Mouse (Mus musculus) brain, adult 2 months (tissue): ENCODE data around the gene Fgf22.

Experiments
- DNase-seq: peaks from one replicate; pipeline ENCODE4 v3.0.0; 2011; ENCODE audit warnings: low read depth, low spot score

The Fgf22 gene

GRCm38 (mm10) chr10:79754856-79755516 lies at the start of gene Fgf22:
TSS of gene Fgf22 (plus strand) at chr10:79755076.
- DNase-seq: peak; percentile 89

DNA sequence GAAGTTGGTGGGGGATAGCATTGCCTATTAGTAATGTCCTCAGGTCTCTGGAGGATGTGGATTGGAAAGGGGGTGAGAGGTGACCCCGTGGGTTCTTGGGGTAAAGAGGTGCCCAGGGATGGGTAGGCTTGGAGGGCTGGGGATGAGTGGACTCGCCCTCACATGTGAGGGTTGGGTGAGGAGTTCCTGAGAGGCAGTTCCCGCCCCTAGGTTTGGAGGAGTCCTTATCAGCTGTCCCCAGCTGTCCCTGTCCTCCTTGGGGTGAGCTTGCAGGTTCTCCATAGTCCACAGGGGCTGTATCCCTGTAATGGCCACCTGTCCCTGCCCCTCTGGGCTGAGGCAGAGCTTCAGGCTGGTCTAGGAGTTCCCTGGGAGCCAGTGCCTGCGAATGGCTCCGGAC lies 48.9 kb upstream of the Fgf22 start:
- no peak for DNase-seq

- peak; percentile 52 for DNase-seq
Measured at GRCm38 (mm10) chr10:79706406-79707094, 48.3 kb upstream of the Fgf22 start.

DNA sequence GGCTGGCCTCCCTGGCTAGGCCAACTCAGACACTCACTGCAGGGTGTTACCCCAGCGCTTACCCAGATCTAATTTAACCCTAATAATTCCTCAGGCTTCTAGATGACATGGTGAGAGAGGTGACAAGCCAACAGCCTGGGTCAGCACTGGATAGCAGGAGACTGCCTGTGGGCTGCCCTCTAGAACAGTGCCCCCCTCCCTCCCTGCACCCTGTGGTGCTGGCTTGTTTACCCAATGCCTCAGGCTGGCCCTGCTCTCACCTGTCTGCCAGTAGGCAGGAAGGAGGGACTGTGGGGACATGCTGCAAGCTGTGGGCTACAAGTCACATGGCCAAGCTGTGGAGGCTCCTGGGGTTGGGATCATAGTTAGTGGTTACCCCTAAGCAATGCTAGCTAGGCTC lies 47.7 kb upstream of the Fgf22 start:
- peak; percentile 79 for DNase-seq

DNA sequence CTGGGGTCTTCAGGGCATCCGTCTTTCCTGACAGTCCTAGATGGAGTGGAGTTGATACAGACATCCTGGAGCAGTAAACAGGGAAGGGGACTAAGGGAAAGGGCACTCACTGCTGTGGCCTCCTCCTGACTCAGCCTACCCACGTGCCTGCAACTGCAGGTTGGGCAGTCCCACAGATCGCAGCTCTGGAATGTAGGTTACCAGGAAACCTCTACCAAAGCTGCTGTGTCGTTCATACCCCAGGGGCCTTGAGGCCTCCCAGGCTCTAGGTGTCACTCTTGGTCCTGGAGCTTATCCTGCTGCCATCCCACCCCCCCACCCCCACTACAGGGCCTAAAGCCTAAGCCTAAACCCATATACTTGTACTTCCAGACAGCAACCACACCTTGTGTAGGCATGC lies 47.1 kb upstream of the Fgf22 start:
- DNase-seq: peak; percentile 53

DNA sequence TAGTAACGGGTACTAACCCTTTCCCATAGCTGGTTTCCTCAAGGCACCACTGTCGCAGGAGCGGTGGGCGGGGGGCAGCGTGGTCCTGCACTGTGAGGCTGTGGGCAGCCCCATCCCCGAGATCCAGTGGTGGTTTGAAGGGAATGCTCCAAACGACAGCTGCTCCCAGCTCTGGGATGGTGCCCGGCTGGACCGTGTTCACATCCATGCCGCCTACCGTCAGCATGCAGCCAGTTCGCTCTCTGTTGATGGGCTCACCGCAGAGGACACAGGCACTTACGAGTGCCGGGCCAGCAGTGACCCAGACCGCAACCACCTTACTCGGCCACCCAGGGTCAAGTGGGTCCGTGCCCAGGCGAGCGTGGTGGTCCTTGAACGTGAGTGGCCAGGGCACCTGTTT lies 46.2 kb upstream of the Fgf22 start:
- DNase-seq: no peak

GRCm38 (mm10) chr10:79709307-79709706 lies 45.6 kb upstream of the Fgf22 start:
- no peak for DNase-seq

DNA sequence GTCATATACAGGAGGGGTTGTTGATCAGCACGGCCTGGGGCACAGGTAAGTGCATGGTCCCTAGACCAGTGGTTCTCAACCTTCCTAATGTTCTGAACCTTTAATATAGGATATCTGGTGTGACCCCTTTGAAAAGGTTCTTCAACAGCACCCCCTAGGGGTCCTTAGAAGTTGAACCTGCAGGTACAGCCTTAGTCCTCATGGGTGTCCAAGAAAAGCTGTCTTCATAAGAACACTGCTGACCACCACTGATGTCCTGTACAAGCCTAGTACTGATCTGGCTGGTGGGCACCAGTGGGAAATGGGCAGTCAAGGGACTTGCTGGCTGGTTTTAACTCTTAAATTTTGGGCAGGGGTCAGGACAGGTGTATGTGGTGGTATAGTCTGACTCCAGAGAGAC lies 42.8 kb upstream of the Fgf22 start:
- DNase-seq: peak; percentile 46

DNA sequence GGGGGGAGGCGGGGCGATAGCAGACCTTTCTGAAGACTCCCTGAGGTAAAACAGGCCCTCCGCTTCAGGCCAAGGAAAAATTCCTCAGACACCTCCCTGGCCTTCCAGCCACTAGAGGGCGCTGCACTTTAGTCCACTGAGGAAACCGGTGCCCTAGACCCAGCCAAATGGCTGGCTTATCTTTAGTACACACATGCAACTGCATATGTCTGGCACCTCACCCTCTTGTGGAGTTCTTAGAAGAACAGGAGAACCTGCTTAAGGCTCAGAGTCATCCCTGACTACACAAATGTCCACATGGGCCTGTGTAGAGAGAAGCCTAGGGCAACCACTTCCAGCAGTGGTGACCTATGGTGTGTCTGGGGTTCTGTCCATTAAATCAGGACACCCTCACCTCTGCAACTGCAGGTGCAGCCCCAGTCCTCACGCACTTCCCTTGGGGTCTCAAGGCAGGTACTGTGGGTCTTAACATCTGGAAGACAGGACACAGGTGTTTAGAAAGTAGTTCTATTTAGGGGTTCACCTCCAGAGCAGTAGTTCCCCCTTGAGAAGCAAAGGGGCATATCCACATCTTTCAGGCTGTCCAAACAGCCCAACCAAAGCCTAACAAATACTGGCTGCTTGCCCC lies 42.3 kb upstream of the Fgf22 start:
- DNase-seq: peak; percentile 93

GRCm38 (mm10) chr10:79713163-79713562 lies 41.7 kb upstream of the Fgf22 start:
- peak; percentile 62 for DNase-seq

GRCm38 (mm10) chr10:79714996-79715395 lies 39.9 kb upstream of the Fgf22 start:
- DNase-seq: peak; percentile 53

- peak; percentile 71 for DNase-seq
Measured at GRCm38 (mm10) chr10:79716254-79716987, 38.5 kb upstream of the Fgf22 start, which contains the start of gene Hcn2. TSS of gene Hcn2 (plus strand) at chr10:79716634.

DNA sequence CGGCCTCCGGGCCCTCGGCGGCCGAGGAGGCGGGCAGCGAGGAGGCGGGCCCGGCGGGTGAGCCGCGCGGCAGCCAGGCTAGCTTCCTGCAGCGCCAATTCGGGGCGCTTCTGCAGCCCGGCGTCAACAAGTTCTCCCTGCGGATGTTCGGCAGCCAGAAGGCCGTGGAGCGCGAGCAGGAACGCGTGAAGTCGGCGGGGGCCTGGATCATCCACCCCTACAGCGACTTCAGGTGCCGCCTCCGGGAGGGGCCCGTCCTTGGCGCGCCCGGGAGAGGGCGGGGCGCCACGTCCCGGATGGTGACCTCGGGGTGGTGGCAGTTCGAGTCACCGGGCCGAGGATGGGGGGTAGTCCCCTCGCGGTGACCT lies 37.9 kb upstream of the Fgf22 start:
- peak; percentile 78 for DNase-seq

DNA sequence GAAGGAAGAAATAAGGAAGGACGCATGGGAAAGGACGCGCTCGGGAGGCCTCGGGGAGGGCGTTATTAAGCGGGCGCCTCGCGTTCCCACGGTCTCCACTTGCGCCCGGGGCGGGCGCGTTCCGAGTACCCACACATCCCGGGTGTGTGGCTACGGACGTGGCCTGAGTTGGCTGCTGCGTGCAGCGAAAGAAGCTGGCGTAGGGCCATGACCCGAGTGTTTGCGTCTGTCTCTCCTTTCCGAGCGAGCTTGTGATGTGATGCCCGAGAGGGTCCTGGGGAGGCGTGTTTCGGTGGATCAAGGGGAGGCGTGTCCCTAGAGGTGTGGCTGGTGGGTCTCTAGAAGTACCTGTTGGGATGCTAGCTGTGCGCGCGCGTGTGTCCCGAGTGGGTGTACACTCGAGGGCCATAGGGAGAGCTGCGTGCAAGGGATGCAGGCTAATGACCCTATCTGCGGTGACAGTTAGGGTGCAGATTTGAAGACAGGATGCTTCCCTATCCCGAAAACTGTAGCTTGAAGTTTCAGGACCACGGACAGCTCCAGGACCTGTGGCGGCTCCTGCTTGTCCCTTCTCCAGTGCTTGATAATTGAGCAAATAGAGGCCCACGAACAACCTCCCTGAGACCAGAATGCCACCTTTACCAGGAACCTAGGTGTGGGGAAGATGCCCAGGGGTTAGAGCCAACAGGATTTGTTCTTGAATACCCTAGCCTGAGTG lies 37.1 kb upstream of the Fgf22 start:
- peak; percentile 56 for DNase-seq

DNA sequence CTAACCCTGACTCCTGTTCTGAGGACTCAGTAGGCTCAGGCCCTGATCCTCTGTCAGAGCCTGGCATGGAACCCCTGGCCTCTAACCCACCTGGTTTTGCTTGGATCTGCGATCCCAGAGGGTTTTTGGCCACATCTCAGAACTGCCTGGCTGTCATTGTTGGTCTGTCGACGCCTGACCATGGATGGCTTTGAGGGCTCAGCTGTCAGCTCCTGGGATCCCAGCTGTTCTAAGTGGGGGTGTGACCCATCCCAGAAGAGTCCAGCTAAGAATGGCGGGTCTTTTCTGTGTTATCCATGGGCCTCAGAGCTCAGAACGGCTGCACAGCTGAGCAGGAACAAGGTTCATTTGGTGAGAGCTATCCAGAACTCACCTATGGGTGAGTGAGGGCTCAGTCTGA lies 33.8 kb upstream of the Fgf22 start:
- DNase-seq: no peak

DNA sequence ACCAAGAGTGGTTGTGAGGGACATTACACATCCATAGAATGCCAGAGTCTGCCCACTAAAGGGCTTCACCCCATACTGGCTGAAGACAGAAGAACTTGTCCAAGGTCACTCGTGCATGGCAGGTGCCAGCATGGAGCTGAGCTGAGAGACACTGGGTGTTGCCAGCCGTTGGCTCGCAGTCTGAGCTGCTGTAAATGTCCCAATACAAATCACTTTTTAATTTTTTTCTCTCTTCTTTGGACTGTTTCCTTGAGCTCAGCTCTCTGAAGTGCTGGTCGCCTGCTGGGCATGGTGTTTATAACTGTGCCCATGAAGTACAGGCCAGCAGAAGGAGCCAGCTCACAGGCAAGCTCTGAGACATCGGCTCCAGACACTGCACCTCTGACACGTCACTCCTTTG lies 31.8 kb upstream of the Fgf22 start:
- peak; percentile 55 for DNase-seq

DNA sequence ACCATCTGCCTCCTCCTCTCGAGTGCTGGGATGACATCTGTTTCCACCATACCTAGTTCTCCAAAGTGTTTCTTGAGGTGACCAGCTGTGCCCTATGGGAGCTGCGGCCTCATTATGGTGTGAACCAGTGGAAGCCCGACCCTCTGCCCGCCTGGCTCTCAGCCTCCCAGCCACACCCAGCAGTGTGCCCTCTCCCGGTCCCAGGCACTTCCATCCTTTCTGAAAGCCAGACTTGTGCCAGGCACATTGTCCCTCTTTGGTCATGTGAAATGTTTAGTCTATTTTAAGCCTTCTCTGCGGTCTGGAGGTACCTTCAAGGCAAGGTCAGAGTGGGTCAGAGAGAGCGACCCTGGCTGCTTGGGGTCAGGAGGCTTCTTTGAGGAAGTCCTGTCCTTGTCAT lies 31.2 kb upstream of the Fgf22 start:
- no peak for DNase-seq

DNA sequence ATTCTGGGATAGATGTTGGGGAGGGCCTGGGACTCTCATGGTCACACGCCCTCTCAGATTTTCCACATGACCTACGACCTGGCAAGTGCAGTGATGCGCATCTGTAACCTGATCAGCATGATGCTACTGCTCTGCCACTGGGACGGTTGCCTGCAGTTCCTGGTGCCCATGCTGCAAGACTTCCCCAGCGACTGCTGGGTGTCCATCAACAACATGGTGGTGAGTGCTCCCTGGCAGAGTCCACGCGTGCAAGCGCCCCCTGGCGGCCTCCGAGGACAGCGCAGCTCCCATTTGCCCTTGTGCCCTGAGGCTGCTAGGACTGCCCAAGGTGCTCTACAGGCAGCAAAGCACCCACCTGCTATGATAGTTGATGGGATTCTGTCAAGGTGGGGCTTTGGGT lies 28.8 kb upstream of the Fgf22 start:
- DNase-seq: peak; percentile 59

GRCm38 (mm10) chr10:79728323-79729249 lies 26.3 kb upstream of the Fgf22 start:
- peak; percentile 90 for DNase-seq

GRCm38 (mm10) chr10:79729357-79729965 lies 25.4 kb upstream of the Fgf22 start:
- DNase-seq: peak; percentile 89
